Mouse (Mus musculus): ENCODE results near the gene Cnfn. TPM values are rescaled to one million over a fixed set of nuclear protein-coding genes. Genes with fewer than 3 reads are reported as not detected.
"Not testable (repeated sequence)": the region's sequence is repeated elsewhere in the genome, so short reads cannot be mapped to it uniquely, and the experiment has no call there.

Gene Cnfn
- total RNA-seq, 4 experiments from 2014 or later = not detected

GRCm38 (mm10) chr7:25365937-25366625 is 3.4 kb downstream of the Cnfn start:
- no peak for DNase-seq

DNA sequence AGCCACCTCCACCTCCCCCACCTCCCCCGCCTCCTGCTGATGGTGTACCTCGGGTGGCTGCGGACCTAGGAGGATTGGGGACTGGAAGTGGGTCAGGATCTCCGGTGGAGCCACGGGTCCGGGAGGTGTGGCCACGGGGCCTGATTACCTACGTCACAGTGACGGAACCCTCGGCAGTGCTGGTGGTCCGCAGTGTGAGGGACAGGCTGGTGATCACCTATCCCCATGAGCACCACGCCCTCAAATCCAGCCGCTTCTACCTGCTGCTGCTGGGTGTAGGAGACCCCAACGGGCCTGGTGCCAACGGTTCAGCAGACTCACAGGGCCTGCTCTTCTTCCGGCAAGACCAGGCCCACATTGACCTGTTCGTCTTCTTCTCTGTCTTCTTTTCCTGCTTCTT is 5.9 kb downstream of the Cnfn start:
- DNase-seq = no peak

DNA sequence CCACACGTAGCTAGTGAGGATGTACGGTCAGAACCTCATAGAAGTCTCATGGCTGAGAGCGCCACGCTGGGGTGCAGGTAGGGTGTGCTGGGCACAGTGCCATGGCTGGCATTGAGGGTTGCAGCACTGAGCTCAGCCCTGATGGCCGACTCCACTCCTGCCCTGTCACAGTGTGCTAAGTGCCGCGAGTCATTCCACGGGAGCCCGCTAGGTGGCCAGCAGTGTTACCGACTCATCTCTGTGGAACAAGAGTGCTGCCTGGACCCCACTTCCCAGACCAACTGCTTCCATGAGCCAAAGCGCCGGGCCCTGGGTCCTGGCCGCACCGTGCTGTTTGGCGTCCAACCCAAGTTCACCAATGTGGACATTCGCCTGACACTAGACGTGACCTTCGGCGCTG is 6.4 kb downstream of the Cnfn start:
- DNase-seq = no peak

DNA sequence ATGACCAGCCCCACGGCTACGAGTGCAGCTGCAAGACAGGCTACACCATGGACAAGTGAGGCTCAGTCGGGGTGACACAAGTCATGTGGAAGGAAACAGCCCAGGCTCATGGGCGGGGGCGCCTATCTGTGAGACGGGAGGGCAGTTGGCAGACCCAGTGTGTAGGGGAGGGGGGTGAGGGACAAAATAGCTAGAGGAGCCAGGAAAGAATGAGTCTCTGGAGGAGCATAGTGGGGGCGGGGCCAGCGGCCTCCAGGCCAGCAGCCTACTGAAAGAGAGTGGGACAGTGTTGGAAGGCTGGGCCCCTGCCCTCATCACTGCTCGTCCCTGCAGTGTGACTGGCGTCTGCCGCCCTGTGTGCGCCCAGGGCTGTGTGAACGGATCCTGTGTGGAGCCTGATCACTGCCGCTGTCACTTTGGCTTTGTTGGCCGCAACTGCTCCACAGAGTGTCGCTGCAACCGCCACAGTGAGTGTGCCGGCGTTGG is 10.8 kb downstream of the Cnfn start:
- no peak for DNase-seq

GRCm38 (mm10) chr7:25348861-25349260 is 20.7 kb downstream of the Cnfn start:
- no peak for DNase-seq

GRCm38 (mm10) chr7:25341000-25341784 is 28.3 kb downstream of the Cnfn start:
- no peak for DNase-seq

DNA sequence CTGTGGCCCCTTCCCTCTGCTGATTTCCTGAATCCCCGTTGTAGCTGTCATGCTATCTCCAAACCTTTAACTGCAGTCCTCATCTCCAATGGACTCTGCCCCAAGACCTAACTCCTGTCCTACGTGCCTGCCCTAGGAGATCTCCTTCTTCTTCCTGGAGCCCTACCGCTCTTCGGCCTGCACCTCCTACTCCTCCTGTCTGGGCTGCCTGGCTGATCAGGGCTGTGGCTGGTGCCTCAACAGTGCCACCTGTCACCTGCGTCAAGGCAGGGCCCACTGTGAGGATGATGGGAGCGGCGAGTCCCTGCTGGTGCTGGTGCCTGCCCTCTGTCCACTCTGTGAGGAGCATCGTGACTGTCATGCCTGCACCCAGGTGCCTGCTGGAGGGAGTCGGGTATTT is 30.2 kb downstream of the Cnfn start:
- no peak for DNase-seq

- DNase-seq = no peak
These were observed 35.1 kb downstream of the Cnfn start for GRCm38 (mm10) chr7:25334472-25334871.

- DNase-seq = peak; percentile 66
These were observed 35.8 kb downstream of the Cnfn start for GRCm38 (mm10) chr7:25333596-25334307.

DNA sequence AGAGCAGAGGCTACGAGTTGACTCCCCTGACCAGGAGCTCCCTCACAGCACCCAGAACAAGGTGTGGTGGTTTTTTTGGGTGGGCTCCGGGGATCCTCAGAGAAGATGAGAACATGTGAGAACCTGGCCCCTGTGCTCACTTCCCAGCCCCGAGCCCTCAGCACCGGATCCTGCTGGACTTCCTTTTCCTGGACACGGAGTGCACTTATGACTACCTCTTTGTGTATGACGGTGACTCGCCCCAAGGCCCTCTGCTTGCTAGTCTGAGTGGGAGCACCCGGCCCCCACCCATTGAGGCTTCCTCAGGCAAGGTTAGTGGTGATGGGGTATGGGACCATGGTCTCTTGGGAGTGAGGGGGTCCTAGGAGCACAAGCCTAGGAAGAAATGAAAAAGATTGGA is 43.3 kb downstream of the Cnfn start:
- DNase-seq = no peak

- DNase-seq = not testable (repeated sequence)
These were observed 44.1 kb downstream of the Cnfn start for GRCm38 (mm10) chr7:25325431-25325830.

DNA sequence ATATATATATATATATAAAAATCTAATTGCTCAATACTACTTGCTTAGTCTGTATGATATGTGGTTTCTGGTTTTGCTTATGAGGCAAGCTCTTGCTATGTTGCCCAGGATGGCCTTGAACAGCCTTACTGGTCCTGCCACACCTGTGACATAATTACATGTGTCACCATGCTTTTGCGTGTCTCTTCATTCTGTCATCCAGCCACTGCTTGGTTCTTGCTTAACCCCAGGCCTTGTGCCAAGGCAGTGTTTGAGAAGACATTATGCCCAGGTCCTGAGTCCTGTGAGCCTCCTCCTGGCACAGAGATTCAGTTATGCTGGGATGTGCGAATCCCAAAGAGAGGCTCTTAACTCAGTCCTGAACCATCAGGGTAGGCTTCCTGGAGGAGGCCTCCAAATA is 46.3 kb downstream of the Cnfn start:
- peak; percentile 61 for DNase-seq

DNA sequence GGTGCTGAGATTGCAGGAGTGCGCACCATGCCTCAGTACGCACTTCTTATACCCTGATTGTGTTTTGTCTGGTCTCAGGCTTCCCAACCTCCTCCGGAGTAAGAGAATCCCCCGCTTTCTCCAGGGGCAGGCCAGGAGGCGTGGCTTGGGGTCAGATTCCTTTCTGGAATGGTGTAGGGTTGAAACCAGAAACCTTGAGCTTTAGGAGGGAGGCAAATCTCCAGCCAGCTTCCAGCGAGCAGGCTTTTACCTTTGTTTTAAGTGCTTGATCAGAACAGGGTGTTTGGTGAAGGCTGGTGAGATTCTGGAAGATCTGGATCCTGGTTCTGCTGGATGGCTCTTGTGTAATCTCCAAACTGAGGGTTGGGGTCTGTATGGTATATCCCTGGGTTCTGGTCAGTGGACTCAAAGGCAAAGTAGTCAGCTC is 47.5 kb downstream of the Cnfn start:
- DNase-seq = no peak

Other genes with a start within 250 kb of the Cnfn start
- gene Pou2f2, start 190.0 kb downstream of the Cnfn start, total RNA-seq (2022) = 1 to 10 TPM in 3 of 4 experiments, under 1 TPM in 1; 0.90 to 3.5 (median 1.7) TPM
- 10 to 100 TPM; 15.6 to 22.2 (median 19.1) TPM for gene Dedd2, start 149.1 kb downstream of the Cnfn start, total RNA-seq (2022)
- gene Zfp526, start 148.3 kb downstream of the Cnfn start, total RNA-seq (2022) = 10 to 100 TPM; 11.7 to 16.1 (median 14.2) TPM
- 100 to 1,000 TPM in 3 of 4 experiments, 10 to 100 TPM in 1; 99.2 to 107 (median 104) TPM for gene Gsk3a, start 131.9 kb downstream of the Cnfn start, total RNA-seq (2022)
- gene Erf, start 119.0 kb downstream of the Cnfn start, total RNA-seq (2022) = 10 to 100 TPM; 23.6 to 29.4 (median 27.2) TPM
- 100 to 1,000 TPM; 118 to 195 (median 151) TPM for gene Cic, start 102.0 kb downstream of the Cnfn start, total RNA-seq (2022)
- 10 to 100 TPM; 34.0 to 48.5 (median 42.5) TPM for gene Pafah1b3, start 71.7 kb downstream of the Cnfn start, total RNA-seq (2022)
- gene Prr19, start 68.3 kb downstream of the Cnfn start, total RNA-seq (2022) = not detected
- gene Tmem145, start 63.6 kb downstream of the Cnfn start, total RNA-seq (2022) = 1 to 10 TPM; 1.8 to 4.8 (median 4.5) TPM
- 10 to 100 TPM; 62.4 to 82.4 (median 71.7) TPM for gene Megf8, start 52.6 kb downstream of the Cnfn start, total RNA-seq (2022)
- 100 to 1,000 TPM; 157 to 290 (median 256) TPM for gene Lipe, start 29.0 kb upstream of the Cnfn start, total RNA-seq (2022)
- gene Cxcl17, start 43.2 kb upstream of the Cnfn start, total RNA-seq (2022) = not detected
- gene Ceacam1, start 107.9 kb upstream of the Cnfn start, total RNA-seq (2022) = 10 to 100 TPM in 3 of 4 experiments, 1 to 10 TPM in 1; 8.5 to 24.4 (median 17.2) TPM
- 1 to 10 TPM in 2 of 4 experiments, under 1 TPM in 2; 0.83 to 2.1 (median 1.4) TPM for gene Ceacam2, start 170.1 kb upstream of the Cnfn start, total RNA-seq (2022)
- gene Erich4, start 246.2 kb upstream of the Cnfn start, total RNA-seq (2022) = not detected
- 10 to 100 TPM; 27.8 to 36.7 (median 32.8) TPM for gene Dmac2, start 249.7 kb upstream of the Cnfn start, total RNA-seq (2022)